Mouse (Mus musculus): ENCODE measurements at regions not wholly inside any gene's neighbourhood (a gene's known extent, or its start where the extent isn't known, plus 50 kb on each side); places are given as distances from the start of the nearest gene placed in this dataset.

GRCm38 (mm10) chr5:97190695-97191094 is 79.3 kb upstream of the Paqr3 start:
- ATAC-seq (no peak), DNase-seq (ENCODE audit: low read depth, low spot score) (no peak)
- no peaks in the 10 kb centered on the region for H3K27me3 ChIP-seq
- CTCF ChIA-PET, result no interaction called here
- POLR2A ChIA-PET, result no interaction called here
- no peak for TF ChIP-seq CTCF (IDR thresholded peaks at IDR 0.05)
- in situ Hi-C loops (cut with MboI; ENCODE audit: low pct_unique_long_range_greater_than_20kb), result no loop called here

DNA sequence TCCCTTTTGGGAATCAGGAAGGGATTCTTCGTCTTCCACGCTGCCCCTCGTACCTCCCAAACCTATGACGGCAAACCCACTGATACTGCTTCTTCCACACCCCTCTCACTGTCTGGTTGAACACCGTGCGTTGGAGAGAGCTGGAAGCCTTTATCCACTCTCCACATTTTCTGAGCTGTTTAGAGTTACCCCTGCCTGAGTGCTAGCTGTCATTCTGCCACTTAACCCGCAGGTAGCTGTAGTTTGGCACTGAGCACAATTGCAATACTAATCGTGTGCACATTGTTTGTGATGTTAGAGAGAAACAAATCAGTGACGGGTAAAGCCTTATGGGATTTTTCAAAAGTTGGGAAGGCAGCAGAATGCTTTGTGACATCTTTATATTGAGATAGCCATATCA is 73.1 kb upstream of the Paqr3 start:
- no peak for TF ChIP-seq CTCF (IDR thresholded peaks at IDR 0.05)
- CTCF ChIA-PET, result no interaction called here
- POLR2A ChIA-PET, result no interaction called here
- ATAC-seq, result no peak
- in situ Hi-C loops (cut with MboI; ENCODE audit: low pct_unique_long_range_greater_than_20kb), result no loop called here
- no peak for DNase-seq (ENCODE audit: low read depth, low spot score)
- no peaks in the 10 kb centered on the region for H3K27me3 ChIP-seq

- DNase-seq (ENCODE audit: low read depth, low spot score) (no peak), ATAC-seq (no peak)
- ChIA-PET POLR2A (no interaction called here), CTCF (no interaction called here)
- no peak for TF ChIP-seq CTCF (IDR thresholded peaks at IDR 0.05)
- in situ Hi-C loops (cut with MboI; ENCODE audit: low pct_unique_long_range_greater_than_20kb), result no loop called here
- H3K27me3 ChIP-seq, result peaks cover 13% of the 10 kb centered on the region
Measured at GRCm38 (mm10) chr5:97181249-97181648, 69.9 kb upstream of the Paqr3 start.

GRCm38 (mm10) chr5:97174446-97174845 is 63.0 kb upstream of the Paqr3 start:
- DNase-seq (ENCODE audit: low read depth, low spot score), result no peak
- in situ Hi-C loops (cut with MboI; ENCODE audit: low pct_unique_long_range_greater_than_20kb), result no loop called here
- ATAC-seq, result no peak
- ChIA-PET POLR2A (no interaction called here), CTCF (no interaction called here)
- TF ChIP-seq CTCF (IDR thresholded peaks at IDR 0.05), result no peak
- H3K27me3 ChIP-seq, result peaks cover 16% of the 10 kb centered on the region

GRCm38 (mm10) chr5:97167401-97168249 is 56.2 kb upstream of the Paqr3 start:
- in situ Hi-C loops (cut with MboI; ENCODE audit: low pct_unique_long_range_greater_than_20kb), result no loop called here
- ChIA-PET POLR2A (no interaction called here), CTCF (interaction anchor here (1.1 kb wide), 1 partner anchor 1026 kb away, joined by 3 read pairs; no protein-coding TSS in a partner anchor)
- no peak for ATAC-seq
- no peak for TF ChIP-seq CTCF (IDR thresholded peaks at IDR 0.05)
- DNase-seq (ENCODE audit: low read depth, low spot score), result no peak
- peaks cover 3% of the 10 kb centered on the region for H3K27me3 ChIP-seq

- H3K27me3 ChIP-seq, result no peaks in the 10 kb centered on the region
- ChIA-PET CTCF (interaction anchor here (1.5 kb wide), 1 partner anchor 20 kb away, joined by 3 read pairs; no protein-coding TSS in a partner anchor), POLR2A (no interaction called here)
- in situ Hi-C loops (cut with MboI; ENCODE audit: low pct_unique_long_range_greater_than_20kb), result no loop called here
- ATAC-seq, result no peak
- TF ChIP-seq CTCF (IDR thresholded peaks at IDR 0.05), result no peak
- DNase-seq (ENCODE audit: low read depth, low spot score), result no peak
Measured at GRCm38 (mm10) chr5:97166128-97166883, 54.9 kb upstream of the Paqr3 start.
